Mouse (Mus musculus) liver, adult 2 months (tissue): ENCODE data around the gene Dmwd.

Experiments used
- CTCF ChIP-seq: fragments of 200-500 bp; IDR thresholded peaks from 2 replicates; pipeline ENCODE4 v1.5.1; 2011; ENCODE audit warnings: low read depth, low read length, control low read depth
- POLR2A ChIP-seq: fragments of 200-500 bp; IDR thresholded peaks from 2 replicates; pipeline ENCODE4 v1.6.1; 2011; ENCODE audit warnings: low read length, control low read depth; ENCODE audit not compliant: insufficient read depth; ENCODE audit errors: extremely low read depth

- TF ChIP-seq CTCF (no peak), POLR2A (no peak)
Measured at GRCm38 (mm10) chr7:19044616-19045015, 31.4 kb upstream of the Dmwd start.
